Mouse (Mus musculus) stomach, postnatal 0 days (tissue): ENCODE data around the gene A930009A15Rik.

Experiments
- CTCF ChIP-seq: IDR thresholded peaks from 2 replicates; pipeline ENCODE4 v1.5.1; 2016; ENCODE audit warnings: antibody characterized with exemption, low read depth, mild to moderate bottlenecking, moderate library complexity
- EP300 ChIP-seq: optimal IDR thresholded peaks from 2 replicates; pipeline ENCODE3; 2016; ENCODE audit warnings: antibody characterized with exemption

- TF ChIP-seq CTCF (no peak), EP300 (no peak)
Observed at GRCm38 (mm10) chr10:115542917-115543316, 26.9 kb upstream of the A930009A15Rik start.
